Mouse (Mus musculus) embryonic facial prominence, embryonic 15.5 days (tissue): Measurements from ENCODE around the gene Klrc1. TPM values are rescaled to one million over a fixed set of nuclear protein-coding genes. Genes with fewer than 3 reads are reported as not detected.
"Not testable (repeated sequence)": the region's sequence is repeated elsewhere in the genome, so short reads cannot be mapped to it uniquely, and the experiment has no call there.

ENCODE experiments used
- ATAC-seq: fragments of 200-750 bp; cut with Nextera tagmentation; 2 replicates; pipeline ENCODE4 v1.8.0; 2017; ENCODE audit warnings: low read depth, moderate TSS enrichment; ENCODE audit not compliant: insufficient number of reproducible peaks, low FRiP score, low TSS enrichment
- H3K27ac ChIP-seq: fragments of 300-500 bp; sonication (generic); replicated peaks from 2 replicates; pipeline ENCODE4 v1.5.1; 2015; ENCODE audit warnings: mild to moderate bottlenecking, inconsistent platforms
- H3K27me3 ChIP-seq: fragments of 300-500 bp; sonication (generic); 2 replicates; pipeline ENCODE4 v1.6.1; 2015; ENCODE audit warnings: inconsistent platforms
- H3K36me3 ChIP-seq: fragments of 300-500 bp; sonication (generic); 2 replicates; pipeline ENCODE4 v1.6.1; 2015; ENCODE audit warnings: mild to moderate bottlenecking, inconsistent platforms
- H3K4me1 ChIP-seq: fragments of 300-500 bp; sonication (generic); 2 replicates; pipeline ENCODE4 v1.6.1; 2015; ENCODE audit warnings: inconsistent platforms
- H3K4me2 ChIP-seq: fragments of 300-500 bp; sonication (generic); replicated peaks from 2 replicates; pipeline ENCODE4 v1.6.1; 2015; ENCODE audit warnings: mild to moderate bottlenecking, inconsistent platforms
- H3K4me3 ChIP-seq: fragments of 300-500 bp; sonication (generic); replicated peaks from 2 replicates; pipeline ENCODE4 v1.5.1; 2015; ENCODE audit warnings: mild to moderate bottlenecking, inconsistent platforms
- H3K9ac ChIP-seq: fragments of 300-500 bp; sonication (generic); 2 replicates; pipeline ENCODE4 v1.6.1; 2015; ENCODE audit warnings: inconsistent platforms
- H3K9me3 ChIP-seq: fragments of 300-500 bp; sonication (generic); replicated peaks from 2 replicates; pipeline ENCODE4 v1.6.1; 2016; ENCODE audit warnings: inconsistent platforms
- WGBS: fragments of 180-500 bp; shearing (Covaris S2); methylation state at CpG from one replicate; pipeline ENCODE4 v1.1.7; 2015; 5-methylcytosine and 5-hydroxymethylcytosine counted together
- microRNA-seq: library from miRNA; unstranded; fragments of <30 nt; microRNA quantifications from one replicate; pipeline ENCODE4, GENCODE M21; 2016; ENCODE audit warnings: borderline number of aligned reads
- polyA plus RNA-seq: library from polyadenylated mRNA; unstranded; fragments of >200 nt; fragmentation: Nextera tagmentation; extraction: Ambion mirVana; gene quantifications from 2 replicates; pipeline ENCODE4 v1.2.1, GENCODE M21; 2015

Klrc1 gene
- polyA plus RNA-seq, 1 experiment from 2014 or later, result not detected

DNA sequence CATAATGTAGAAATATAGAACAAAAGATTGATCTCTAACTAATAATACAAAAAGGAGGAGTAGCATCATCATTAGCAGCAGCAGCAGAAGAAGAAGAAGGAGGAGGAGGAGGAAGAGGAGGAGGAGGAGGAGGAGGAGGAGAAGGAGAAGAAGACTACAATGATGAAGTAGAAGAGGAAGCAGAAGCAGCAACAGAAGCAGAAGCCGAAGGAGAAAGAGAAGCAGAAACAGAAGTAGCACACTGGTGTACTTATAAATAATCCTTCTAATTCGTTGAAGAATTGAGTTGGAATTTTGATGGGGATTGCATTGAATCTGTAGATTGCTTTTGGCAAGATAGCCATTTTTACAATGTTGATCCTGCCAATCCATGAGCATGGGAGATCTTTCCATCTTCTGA lies 47.7 kb downstream of the Klrc1 start:
- not testable (repeated sequence) for H3K9ac ChIP-seq, H3K4me1 ChIP-seq, H3K27me3 ChIP-seq, H3K27ac ChIP-seq, H3K4me3 ChIP-seq, H3K4me2 ChIP-seq, H3K9me3 ChIP-seq, ATAC-seq, H3K36me3 ChIP-seq
- WGBS, result 80% methylated on average over 2 of the region's 2 CpGs

DNA sequence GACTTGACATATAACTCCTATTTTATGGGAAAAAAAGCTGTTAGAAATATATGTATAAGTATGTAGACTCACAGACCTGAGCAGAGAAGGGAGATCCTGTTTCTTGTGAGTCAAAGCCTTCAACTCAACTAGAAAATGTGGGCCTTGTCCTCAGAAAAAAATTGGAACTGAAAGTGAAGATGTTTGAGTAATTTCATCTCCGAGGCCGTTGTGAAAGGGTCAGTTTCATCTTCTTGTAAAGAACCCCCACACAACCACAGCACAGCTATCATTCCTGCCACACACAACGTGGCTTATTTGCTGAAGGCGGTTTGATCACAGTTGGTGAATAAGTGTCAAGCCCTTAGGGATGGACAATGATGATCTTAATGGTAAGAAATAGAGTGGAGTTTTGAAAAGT lies 55.0 kb downstream of the Klrc1 start, which contains the start of gene Klrk1:
Gene Klrk1, minus strand, starts transcription at position 130 of the 400 bp plus-strand sequence.
- Histone ChIP-seq H3K36me3 (no peaks in the 10 kb centered on the region), H3K4me1 (no peaks in the 10 kb centered on the region), H3K4me2 (no peak within 1 kb of the TSS), H3K4me3 (no peak within 1 kb of the TSS), H3K9ac (no peak within 1 kb of the TSS), H3K9me3 (no peaks in the 10 kb centered on the region), H3K27me3 (no peaks in the 10 kb centered on the region), H3K27ac (no peak within 1 kb of the TSS)
- WGBS, result 72% methylated on average over 4 of the region's 4 CpGs
- ATAC-seq, result no peak

Small RNA genes lying within 50 kb of the gene (microRNA-seq; reads per million reads assigned to microRNA genes)
- gene Mir680-1, result not detected

Other genes with a start within 250 kb of the Klrc1 start
- 2.4 and 2.5 TPM in 2 replicates for gene Clec1a, start 227.0 kb downstream of the Klrc1 start, polyA plus RNA-seq
- gene Olr1, start 171.8 kb downstream of the Klrc1 start, polyA plus RNA-seq, result not detected in 2 replicates
- gene Tmem52b, start 166.4 kb downstream of the Klrc1 start, polyA plus RNA-seq, result not detected in 2 replicates
- gene Gabarapl1, start 145.8 kb downstream of the Klrc1 start, polyA plus RNA-seq, result 53.2 and 54.4 TPM in 2 replicates
- gene Klre1, start 101.1 kb downstream of the Klrc1 start, polyA plus RNA-seq, result 0.13 TPM in 1 of 2 replicates, not detected in the other
- 0.37 TPM in 1 of 2 replicates, not detected in the other for gene Klrd1, start 87.2 kb downstream of the Klrc1 start, polyA plus RNA-seq
- 0.16 TPM in 1 of 2 replicates, not detected in the other for gene Klrk1, start 55.1 kb downstream of the Klrc1 start, polyA plus RNA-seq
- not detected in 2 replicates for gene Klrc3, start 35.6 kb downstream of the Klrc1 start, polyA plus RNA-seq
- gene Klrc2, start 18.3 kb downstream of the Klrc1 start, polyA plus RNA-seq, result not detected in 2 replicates
- not detected in 2 replicates for gene Klri1, start 38.2 kb upstream of the Klrc1 start, polyA plus RNA-seq
- not detected in 2 replicates for gene Klri2, start 61.5 kb upstream of the Klrc1 start, polyA plus RNA-seq
- not detected in 2 replicates for gene Gm156, start 105.3 kb upstream of the Klrc1 start, polyA plus RNA-seq
- not detected in 2 replicates for gene Gm17631, start 183.7 kb upstream of the Klrc1 start, polyA plus RNA-seq
- gene Klra17, start 197.7 kb upstream of the Klrc1 start, polyA plus RNA-seq, result 0.13 and 0.18 TPM in 2 replicates
- gene Klra5, start 238.7 kb upstream of the Klrc1 start, polyA plus RNA-seq, result not detected in 2 replicates